ENCODE assay signal across 8 mouse cellular contexts in the genomic region with DNA sequence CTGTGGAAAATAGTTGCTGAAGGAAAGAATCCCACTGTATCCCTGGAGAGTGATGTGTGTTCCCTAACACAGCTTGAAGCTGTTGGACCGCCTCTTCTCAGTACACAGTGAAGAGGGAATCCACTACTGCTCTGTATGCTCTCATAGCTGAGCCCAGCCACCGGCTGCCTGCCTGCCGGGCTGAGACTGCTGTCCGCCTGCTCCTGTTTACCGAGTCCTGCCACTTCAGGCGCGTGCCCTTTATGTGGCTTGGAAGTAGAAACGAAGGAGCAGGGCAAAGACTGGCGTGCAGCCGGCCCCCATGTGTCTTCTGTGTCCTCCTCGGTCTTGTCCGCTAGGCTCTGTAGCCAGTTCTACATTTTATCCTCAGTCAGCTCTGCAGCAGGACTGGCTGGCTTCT. TPM values are rescaled to one million over a fixed set of nuclear protein-coding genes. Genes with fewer than 3 reads are reported as not detected.
DNase-seq lines count a peak whose midpoint lies in the region; ATAC-seq and TF ChIP-seq lines count a peak whose summit lies in the region.

No protein-coding gene starts in this region.

- no peaks in the 10 kb centered on the region for H3K9me3 ChIP-seq in ES-E14 (ENCODE audit: control insufficient read depth, insufficient read depth, low read depth, low read length)
- H3K9me3 ChIP-seq in liver, postnatal 0 days (ENCODE audit: low read length) = no peaks in the 10 kb centered on the region

- H3K36me3 ChIP-seq in ES-E14 (ENCODE audit: control insufficient read depth, insufficient read depth, low read length, poor library complexity, severe bottlenecking) = peaks cover 3% of the 10 kb centered on the region; the same call in 1 of the 2 replicates
- H3K36me3 ChIP-seq in liver, postnatal 0 days (replicated peaks; ENCODE audit: insufficient read depth, low read length) = 0 out of 2 replicates have a peak, but pooled peaks cover 6% of the 10 kb centered on the region

- no peak for TF ChIP-seq EP300 in liver, postnatal 0 days (IDR thresholded peaks at IDR 0.05; ENCODE audit: low read depth)

- no peak for TF ChIP-seq CTCF in liver, postnatal 0 days (IDR thresholded peaks at IDR 0.05; ENCODE audit: low read depth)

- in situ Hi-C loops in ES-E14 (cut with MboI; ENCODE audit: low sequenced_read_pairs in 2 of 2, unreplicated experiment in 2 of 2) = no loop called here

- 68% methylated on average over 12 of the region's 12 CpGs for WGBS in liver, postnatal 0 days (ENCODE audit: insufficient replicate concordance)

- H3K27ac ChIP-seq in ES-E14 (ENCODE audit: insufficient read depth, low read depth, low read length, poor library complexity, severe bottlenecking) = no peak overlapping the region
- no peak overlapping the region for H3K27ac ChIP-seq in liver, postnatal 0 days (ENCODE audit: low read depth)

- H3K4me2 ChIP-seq in liver, postnatal 0 days (ENCODE audit: low read depth, low read length) = 0 out of 2 replicates have a peak overlapping the region, but pooled peaks have one; percentile 22

- H3K4me1 ChIP-seq in ES-E14 (ENCODE audit: control insufficient read depth in 2 of 2, insufficient read depth in 2 of 2, low read length in 2 of 2, poor library complexity in 1 of 2) = peaks cover 0 to 9% of the 10 kb centered on the region in 2 experiments; a peak in 1 of 4 replicates
- peaks cover 28% of the 10 kb centered on the region for H3K4me1 ChIP-seq in liver, postnatal 0 days (ENCODE audit: insufficient read depth)

- peak overlapping the region in 1 of 2 experiments; percentile 19; a peak in 1 of 4 replicates for H3K4me3 ChIP-seq in ES-E14 (ENCODE audit: insufficient read depth in 1 of 2, low read depth in 1 of 2, low read length in 2 of 2, poor library complexity in 1 of 2, severe bottlenecking in 1 of 2)
- H3K4me3 ChIP-seq in liver, postnatal 0 days (ENCODE audit: low read depth, low read length) = no peak overlapping the region

- ATAC-seq in cerebellum, adult (ENCODE audit: insufficient number of reproducible peaks, low FRiP score, low TSS enrichment) = peak; percentile 66; the same call in 1 of the 2 replicates
- ATAC-seq in liver, postnatal 0 days = no peak

- 0 out of 2 replicates have a peak overlapping the region, but pooled peaks have one; percentile 38 for H3K9ac ChIP-seq in ES-E14 (ENCODE audit: insufficient read depth, low read depth, low read length, poor library complexity, severe bottlenecking)
- H3K9ac ChIP-seq in liver, postnatal 0 days (replicated peaks) = peak overlapping the region; percentile 4; the same call in 1 of the 2 replicates

- no peaks in the 10 kb centered on the region for H3K27me3 ChIP-seq in liver, postnatal 0 days (ENCODE audit: insufficient read depth, low read length)

- no peak for DNase-seq in cerebellum, adult 11 months
- DNase-seq in ES-E14 (ENCODE audit: low read depth, low spot score) = no peak
- DNase-seq in gastrocnemius, postnatal 10 days = peak; percentile 45
- DNase-seq in liver, postnatal 0 days = no peak
- DNase-seq in layer of hippocampus, postnatal 25 days (ENCODE audit: extremely low spot score in 1 of 2, low spot score in 1 of 2) = no peak
- DNase-seq in B cell, adult 2 months = no peak
- no peak for DNase-seq in yolk sac, embryonic 10.5 days (ENCODE audit: low spot score)

TF ChIP-seq in ES-E14, 5 proteins besides CTCF, POLR2A, EP300 and RAD21:
- TF ChIP-seq HCFC1 (IDR thresholded peaks at IDR 0.05; ENCODE audit: borderline replicate concordance, insufficient read depth, low read length) (no peak), CHD2 (IDR thresholded peaks at IDR 0.05; ENCODE audit: low read depth, low read length) (no peak), MAFK (IDR thresholded peaks at IDR 0.05; ENCODE audit: insufficient read depth, low read depth, low read length) (no peak), ZNF384 (IDR thresholded peaks at IDR 0.05; ENCODE audit: low read depth, low read length) (no peak), ZC3H11A (IDR thresholded peaks at IDR 0.05; ENCODE audit: borderline replicate concordance, low read depth, low read length) (no peak)

RNA-seq across cellular contexts. Expression of a gene that starts 34.5 kb away (rescaled TPM):
- 33.0 and 38.2 TPM in 2 replicates for total RNA-seq in ES-E14 (2012; rRNA removed)
- total RNA-seq in gastrocnemius, postnatal 10 days (2021) = 10 to 100 TPM; 78.3 to 89.9 TPM
- polyA plus RNA-seq in liver, postnatal 0 days (2015; fragmentation: Nextera tagmentation; extraction: Ambion mirVana) = 44.6 and 55.4 TPM in 2 replicates
- 10 to 100 TPM; 30.9 to 33.1 TPM for total RNA-seq in layer of hippocampus, postnatal 25 days (2021)
